Mouse (Mus musculus): Measurements from ENCODE around the gene Nelfb.

Nelfb gene

GRCm38 (mm10) chr2:25176573-25176972 lies 34.7 kb downstream of the Nelfb start:
- DNase-seq (ENCODE audit: low spot score): no peak

GRCm38 (mm10) chr2:25175690-25176078 lies 35.6 kb downstream of the Nelfb start:
- no peak for DNase-seq (ENCODE audit: low spot score)

- no peak for DNase-seq (ENCODE audit: low spot score)
Observed at GRCm38 (mm10) chr2:25174866-25175689, 36.2 kb downstream of the Nelfb start.

- no peak for DNase-seq (ENCODE audit: low spot score)
Observed at GRCm38 (mm10) chr2:25173821-25174220, 37.5 kb downstream of the Nelfb start.

GRCm38 (mm10) chr2:25172629-25173028 lies 38.7 kb downstream of the Nelfb start:
- DNase-seq (ENCODE audit: low spot score): peak; percentile 73

- DNase-seq (ENCODE audit: low spot score): no peak
Observed at GRCm38 (mm10) chr2:25171769-25172153, 39.5 kb downstream of the Nelfb start.

- DNase-seq (ENCODE audit: low spot score): peak; percentile 54
Observed at GRCm38 (mm10) chr2:25171101-25171768, 40.1 kb downstream of the Nelfb start.

- DNase-seq (ENCODE audit: low spot score): no peak
Observed at GRCm38 (mm10) chr2:25170326-25171100, 40.8 kb downstream of the Nelfb start.

GRCm38 (mm10) chr2:25169778-25170177 lies 41.5 kb downstream of the Nelfb start:
- DNase-seq (ENCODE audit: low spot score): peak; percentile 30

- no peak for DNase-seq (ENCODE audit: low spot score)
Observed at GRCm38 (mm10) chr2:25168665-25168978, 42.7 kb downstream of the Nelfb start.

- DNase-seq (ENCODE audit: low spot score): no peak
Observed at GRCm38 (mm10) chr2:25167919-25168664, 43.2 kb downstream of the Nelfb start.

- no peak for DNase-seq (ENCODE audit: low spot score)
Observed at GRCm38 (mm10) chr2:25167481-25167880, 43.8 kb downstream of the Nelfb start.

GRCm38 (mm10) chr2:25157655-25158054 lies 53.6 kb downstream of the Nelfb start:
- DNase-seq (ENCODE audit: low spot score): peak; percentile 41

GRCm38 (mm10) chr2:25156990-25157389 lies 54.3 kb downstream of the Nelfb start:
- DNase-seq (ENCODE audit: low spot score): no peak

GRCm38 (mm10) chr2:25156177-25156576 lies 55.1 kb downstream of the Nelfb start:
- no peak for DNase-seq (ENCODE audit: low spot score)

GRCm38 (mm10) chr2:25151280-25151956 lies 59.9 kb downstream of the Nelfb start:
- DNase-seq (ENCODE audit: low spot score): no peak

All from adipocyte (in vitro differentiated cells).